Comparison of ENCODE assay signal across 7 mouse cellular contexts in the genomic region with DNA sequence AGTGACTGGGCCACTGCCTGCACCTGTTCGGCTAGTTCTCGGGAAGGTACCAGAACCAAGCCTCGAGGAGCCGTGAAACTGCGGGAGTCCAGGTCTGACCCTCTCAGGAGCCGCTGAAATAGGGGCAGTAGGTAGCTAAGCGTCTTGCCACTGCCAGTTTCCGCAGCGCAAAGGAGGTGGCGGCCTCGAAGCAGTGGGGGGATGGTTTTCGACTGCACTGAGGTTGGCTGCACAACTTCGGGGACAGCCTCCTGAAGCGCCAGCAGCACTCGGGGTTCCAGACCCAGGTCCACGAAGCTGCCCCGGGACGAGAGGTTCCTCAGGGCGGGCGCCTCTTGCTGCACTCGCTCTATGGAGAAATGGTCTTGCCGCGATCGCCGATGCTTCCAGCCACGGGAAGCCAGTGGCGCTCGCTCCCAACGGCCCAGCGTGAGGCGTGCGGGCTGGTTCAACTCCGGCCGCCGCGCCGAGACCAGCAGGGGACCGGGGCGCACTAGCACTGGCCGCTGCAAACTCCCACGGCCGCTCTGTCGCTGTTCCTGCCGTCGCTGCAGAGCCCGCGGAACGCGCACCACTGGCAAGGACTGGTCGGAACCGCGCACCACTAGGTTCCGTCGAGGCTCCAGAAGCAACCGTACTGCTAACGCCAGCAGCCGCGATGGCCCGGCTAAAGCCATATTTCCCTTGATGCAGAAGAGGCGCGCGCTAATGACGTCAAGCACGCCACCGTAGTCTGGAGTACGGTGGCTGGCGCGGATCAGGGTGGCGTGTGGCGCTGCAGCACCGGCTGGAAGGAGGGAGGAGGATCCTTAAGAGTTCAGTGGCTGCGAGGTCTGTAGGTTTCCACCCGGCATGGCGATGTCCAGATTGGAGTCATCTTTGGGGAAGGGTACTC. TPM values are rescaled to one million over a fixed set of nuclear protein-coding genes. Genes with fewer than 3 reads are reported as not detected.
DNase-seq lines count a peak whose midpoint lies in the region; ATAC-seq lines count a peak whose summit lies in the region.

No protein-coding gene starts in this region.

- H3K4me2 ChIP-seq in embryonic facial prominence, embryonic 11.5 days (ENCODE audit: low read depth, low read length): peak overlapping the region; percentile 94
- H3K4me2 ChIP-seq in limb, embryonic 11.5 days (ENCODE audit: low read depth, severe bottlenecking): peak overlapping the region; percentile 90
- peak overlapping the region; percentile 99 for H3K4me2 ChIP-seq in midbrain, embryonic 14.5 days (ENCODE audit: low read length)

- ATAC-seq in embryonic facial prominence, embryonic 11.5 days (replicated peaks; ENCODE audit: insufficient number of reproducible peaks, low FRiP score, low TSS enrichment, low read depth): peak; percentile 80
- peak; percentile 90 for ATAC-seq in limb, embryonic 11.5 days (ENCODE audit: insufficient number of reproducible peaks, low FRiP score, low TSS enrichment, low read depth)
- peak; percentile 91 for ATAC-seq in midbrain, embryonic 14.5 days (ENCODE audit: low FRiP score, low TSS enrichment)

- H3K4me3 ChIP-seq in embryonic facial prominence, embryonic 11.5 days (ENCODE audit: low read depth, low read length): peak overlapping the region; percentile 97
- H3K4me3 ChIP-seq in limb, embryonic 11.5 days (ENCODE audit: low read depth, low read length): peak overlapping the region; percentile 95
- H3K4me3 ChIP-seq in midbrain, embryonic 14.5 days (replicated peaks; ENCODE audit: low read depth, low read length): peak overlapping the region; percentile 96

- DNase-seq in adrenal gland, postnatal 14 days: peak; percentile 96
- DNase-seq in embryonic facial prominence, embryonic 11.5 days (ENCODE audit: low spot score): peak; percentile 95
- DNase-seq in heart, adult 11 months: peak; percentile 99
- DNase-seq in kidney, adult 18-20 months: peak; percentile 95
- DNase-seq in limb, embryonic 11.5 days (ENCODE audit: low spot score): peak; percentile 97
- peak; percentile 98 for DNase-seq in midbrain, embryonic 14.5 days
- DNase-seq in spleen, adult 18-20 months: peak; percentile 76 to 88

- no peaks in the 10 kb centered on the region for H3K9me3 ChIP-seq in embryonic facial prominence, embryonic 11.5 days (replicated peaks; ENCODE audit: control insufficient read depth, low read length)
- no peaks in the 10 kb centered on the region for H3K9me3 ChIP-seq in limb, embryonic 11.5 days (ENCODE audit: control insufficient read depth, low read length)
- H3K9me3 ChIP-seq in midbrain, embryonic 14.5 days (ENCODE audit: control insufficient read depth, low read length): no peaks in the 10 kb centered on the region

- H3K27ac ChIP-seq in embryonic facial prominence, embryonic 11.5 days (replicated peaks; ENCODE audit: low read depth, low read length): 0 out of 2 replicates have a peak overlapping the region, but pooled peaks have one; percentile 41
- H3K27ac ChIP-seq in limb, embryonic 11.5 days (replicated peaks; ENCODE audit: low read depth, low read length): no peak overlapping the region
- H3K27ac ChIP-seq in midbrain, embryonic 14.5 days (replicated peaks; ENCODE audit: low read depth, low read length): peak overlapping the region; percentile 79

- H3K9ac ChIP-seq in embryonic facial prominence, embryonic 11.5 days (replicated peaks; ENCODE audit: low read length): peak overlapping the region; percentile 73
- peak overlapping the region; percentile 87 for H3K9ac ChIP-seq in limb, embryonic 11.5 days (ENCODE audit: low read length)
- H3K9ac ChIP-seq in midbrain, embryonic 14.5 days (replicated peaks; ENCODE audit: low read length): peak overlapping the region; percentile 85

- no peaks in the 10 kb centered on the region for H3K4me1 ChIP-seq in embryonic facial prominence, embryonic 11.5 days (ENCODE audit: control insufficient read depth, insufficient read depth, low read length)
- peaks cover 8% of the 10 kb centered on the region for H3K4me1 ChIP-seq in limb, embryonic 11.5 days (ENCODE audit: control insufficient read depth, insufficient read depth, low read length)
- peaks cover 12% of the 10 kb centered on the region for H3K4me1 ChIP-seq in midbrain, embryonic 14.5 days (ENCODE audit: control insufficient read depth, insufficient read depth, low read length)

- WGBS in embryonic facial prominence, embryonic 11.5 days: 1% methylated on average over 74 of the region's 74 CpGs
- 1% methylated on average over 74 of the region's 74 CpGs for WGBS in limb, embryonic 11.5 days
- 2% methylated on average over 74 of the region's 74 CpGs for WGBS in midbrain, embryonic 14.5 days

- H3K36me3 ChIP-seq in embryonic facial prominence, embryonic 11.5 days (replicated peaks; ENCODE audit: control insufficient read depth, insufficient read depth, low read depth, low read length): peaks cover 3% of the 10 kb centered on the region; the same call in 1 of the 2 replicates
- H3K36me3 ChIP-seq in limb, embryonic 11.5 days (ENCODE audit: control insufficient read depth, insufficient read depth, low read length): peaks cover 7% of the 10 kb centered on the region; the same call in 1 of the 2 replicates
- peaks cover 6% of the 10 kb centered on the region for H3K36me3 ChIP-seq in midbrain, embryonic 14.5 days (ENCODE audit: control insufficient read depth, insufficient read depth, low read length)

- no peaks in the 10 kb centered on the region for H3K27me3 ChIP-seq in embryonic facial prominence, embryonic 11.5 days (ENCODE audit: control insufficient read depth, insufficient read depth, low read length)
- H3K27me3 ChIP-seq in limb, embryonic 11.5 days (ENCODE audit: control insufficient read depth, insufficient read depth, low read length): no peaks in the 10 kb centered on the region
- H3K27me3 ChIP-seq in midbrain, embryonic 14.5 days (ENCODE audit: control insufficient read depth, insufficient read depth, low read length): no peaks in the 10 kb centered on the region

RNA-seq across cellular contexts. Expression of a gene that starts 0.7 kb away (rescaled TPM):
- 14.2 and 14.5 TPM in 2 replicates for total RNA-seq in adrenal gland, postnatal 14 days (2021)
- 18.7 and 20.5 TPM in 2 replicates for polyA plus RNA-seq in embryonic facial prominence, embryonic 11.5 days (2014; fragmentation: Nextera tagmentation; extraction: Ambion mirVana)
- polyA plus RNA-seq in limb, embryonic 11.5 days (2014; fragmentation: Nextera tagmentation; extraction: Ambion mirVana): 23.1 and 24.9 TPM in 2 replicates
- polyA plus RNA-seq in midbrain, embryonic 14.5 days (2014; fragmentation: Nextera tagmentation; extraction: Ambion mirVana): 17.7 and 21.1 TPM in 2 replicates

RNA-seq across cellular contexts. Expression of a gene that starts 5.2 kb away (rescaled TPM):
- not detected in 2 replicates for total RNA-seq in adrenal gland, postnatal 14 days (2021)
- polyA plus RNA-seq in embryonic facial prominence, embryonic 11.5 days (2014; fragmentation: Nextera tagmentation; extraction: Ambion mirVana): not detected in 2 replicates
- not detected in 2 replicates for polyA plus RNA-seq in limb, embryonic 11.5 days (2014; fragmentation: Nextera tagmentation; extraction: Ambion mirVana)
- not detected in 2 replicates for polyA plus RNA-seq in midbrain, embryonic 14.5 days (2014; fragmentation: Nextera tagmentation; extraction: Ambion mirVana)

RNA-seq across cellular contexts. Expression of a gene that starts 19.9 kb away (rescaled TPM):
- 14.9 and 15.5 TPM in 2 replicates for total RNA-seq in adrenal gland, postnatal 14 days (2021)
- 17.0 and 17.7 TPM in 2 replicates for polyA plus RNA-seq in embryonic facial prominence, embryonic 11.5 days (2014; fragmentation: Nextera tagmentation; extraction: Ambion mirVana)
- 18.8 and 21.8 TPM in 2 replicates for polyA plus RNA-seq in limb, embryonic 11.5 days (2014; fragmentation: Nextera tagmentation; extraction: Ambion mirVana)
- polyA plus RNA-seq in midbrain, embryonic 14.5 days (2014; fragmentation: Nextera tagmentation; extraction: Ambion mirVana): 23.1 and 23.2 TPM in 2 replicates

RNA-seq across cellular contexts. Expression of a gene that starts 31.8 kb away (rescaled TPM):
- not detected in 2 replicates for total RNA-seq in adrenal gland, postnatal 14 days (2021)
- not detected in 2 replicates for polyA plus RNA-seq in embryonic facial prominence, embryonic 11.5 days (2014; fragmentation: Nextera tagmentation; extraction: Ambion mirVana)
- not detected in 2 replicates for polyA plus RNA-seq in limb, embryonic 11.5 days (2014; fragmentation: Nextera tagmentation; extraction: Ambion mirVana)
- polyA plus RNA-seq in midbrain, embryonic 14.5 days (2014; fragmentation: Nextera tagmentation; extraction: Ambion mirVana): not detected in 2 replicates

RNA-seq across cellular contexts. Expression of a gene that starts 45.1 kb away (rescaled TPM):
- total RNA-seq in adrenal gland, postnatal 14 days (2021): 36.9 and 42.5 TPM in 2 replicates
- 16.8 and 19.0 TPM in 2 replicates for polyA plus RNA-seq in embryonic facial prominence, embryonic 11.5 days (2014; fragmentation: Nextera tagmentation; extraction: Ambion mirVana)
- polyA plus RNA-seq in limb, embryonic 11.5 days (2014; fragmentation: Nextera tagmentation; extraction: Ambion mirVana): 23.5 and 27.2 TPM in 2 replicates
- polyA plus RNA-seq in midbrain, embryonic 14.5 days (2014; fragmentation: Nextera tagmentation; extraction: Ambion mirVana): 3.7 and 5.2 TPM in 2 replicates
